Mouse (Mus musculus): ENCODE measurements around the gene Ckm.
A peak's percentile ranks its signal among the peaks of the same experiment; 100 is the strongest.

Gene Ckm

GRCm38 (mm10) chr7:19388699-19389413 lies 15.7 kb upstream of the Ckm start:
- DNase-seq (ENCODE audit: low read depth), result no peak

GRCm38 (mm10) chr7:19394484-19394883 lies 10.1 kb upstream of the Ckm start:
- no peak for DNase-seq (ENCODE audit: low read depth)

- peak; percentile 87 for DNase-seq (ENCODE audit: low read depth)
Measured at GRCm38 (mm10) chr7:19399496-19400280, 4.9 kb upstream of the Ckm start.

- DNase-seq (ENCODE audit: low read depth), result no peak
Measured at GRCm38 (mm10) chr7:19400946-19401345, 3.6 kb upstream of the Ckm start.

GRCm38 (mm10) chr7:19402535-19403112 lies 2.0 kb upstream of the Ckm start:
- no peak for DNase-seq (ENCODE audit: low read depth)

GRCm38 (mm10) chr7:19403731-19404296 lies 762 bp upstream of the Ckm start, which contains the start of gene Klc3:
Gene Klc3, minus strand, starts transcription at chr7:19404104.
- DNase-seq (ENCODE audit: low read depth), result no peak

GRCm38 (mm10) chr7:19405417-19405816 lies 841 bp downstream of the Ckm start:
- peak; percentile 89 for DNase-seq (ENCODE audit: low read depth)

GRCm38 (mm10) chr7:19409753-19410152 lies 5.2 kb downstream of the Ckm start:
- DNase-seq (ENCODE audit: low read depth), result no peak

GRCm38 (mm10) chr7:19410766-19411344 lies 6.3 kb downstream of the Ckm start:
- DNase-seq (ENCODE audit: low read depth), result no peak

- DNase-seq (ENCODE audit: low read depth), result no peak
Measured at GRCm38 (mm10) chr7:19411783-19412182, 7.2 kb downstream of the Ckm start.

GRCm38 (mm10) chr7:19413525-19413924 lies 8.9 kb downstream of the Ckm start:
- DNase-seq (ENCODE audit: low read depth), result no peak

- no peak for DNase-seq (ENCODE audit: low read depth)
Measured at GRCm38 (mm10) chr7:19416590-19416989, 12.0 kb downstream of the Ckm start.

GRCm38 (mm10) chr7:19420121-19420520 lies 15.5 kb downstream of the Ckm start:
- no peak for DNase-seq (ENCODE audit: low read depth)

GRCm38 (mm10) chr7:19420821-19421636 lies 16.5 kb downstream of the Ckm start:
- no peak for DNase-seq (ENCODE audit: low read depth)

- no peak for DNase-seq (ENCODE audit: low read depth)
Measured at GRCm38 (mm10) chr7:19423083-19423482, 18.5 kb downstream of the Ckm start.

GRCm38 (mm10) chr7:19424051-19424450 lies 19.5 kb downstream of the Ckm start:
- DNase-seq (ENCODE audit: low read depth), result no peak

GRCm38 (mm10) chr7:19426349-19426748 lies 21.8 kb downstream of the Ckm start:
- DNase-seq (ENCODE audit: low read depth), result no peak

GRCm38 (mm10) chr7:19426888-19427287 lies 22.3 kb downstream of the Ckm start:
- no peak for DNase-seq (ENCODE audit: low read depth)

- no peak for DNase-seq (ENCODE audit: low read depth)
Measured at GRCm38 (mm10) chr7:19427999-19428650, 23.5 kb downstream of the Ckm start.

- no peak for DNase-seq (ENCODE audit: low read depth)
Measured at GRCm38 (mm10) chr7:19429726-19430125, 25.1 kb downstream of the Ckm start.

- DNase-seq (ENCODE audit: low read depth), result peak; percentile 18
Measured at GRCm38 (mm10) chr7:19430402-19430801, 25.8 kb downstream of the Ckm start.

Measured in NIH3T3 (cell line).